Mouse (Mus musculus): Measurements from ENCODE around the gene Calhm2.

DNA sequence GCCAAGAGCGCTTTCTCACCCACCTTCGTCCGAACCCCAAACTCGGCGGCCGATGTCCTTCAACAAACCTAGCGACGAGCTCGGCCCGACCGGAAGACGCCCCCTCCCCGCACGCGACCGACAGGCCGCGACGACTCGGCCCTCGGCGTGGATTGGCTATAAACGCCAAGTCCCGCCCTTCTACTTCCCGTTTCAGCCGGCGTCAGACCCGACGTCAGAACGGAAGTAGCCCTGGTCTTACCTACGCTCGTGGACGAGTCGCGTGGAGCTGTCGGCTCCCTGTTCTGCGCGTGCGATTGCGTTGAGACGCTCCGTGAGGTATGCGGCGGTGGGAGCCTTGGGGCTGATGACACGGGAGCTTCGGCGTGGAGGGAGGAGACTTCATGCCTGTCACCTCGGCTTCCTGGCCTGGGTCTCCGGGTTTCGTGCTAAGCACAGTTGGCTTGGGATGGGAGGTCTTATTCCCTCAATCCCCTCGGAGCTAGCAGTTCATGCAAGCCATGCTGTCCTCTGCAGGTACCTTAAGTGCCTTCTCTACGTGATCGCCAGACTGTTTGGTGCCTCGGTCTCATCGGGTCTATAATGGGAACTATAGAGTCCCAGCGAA, 47.4 kb downstream of the Calhm2 start, which contains the start of the genes Usmg5 and Pdcd11:
- TF ChIP-seq EP300 (IDR thresholded peaks at IDR 0.05; ENCODE audit: low read depth) (no peak), CTCF (IDR thresholded peaks at IDR 0.05; ENCODE audit: low read depth) (no peak)

All from liver, postnatal 0 days (tissue).